Mouse (Mus musculus) kidney, embryonic 16.5 days (tissue): ENCODE data around the gene Gm20379. TPM values are rescaled to one million over a fixed set of nuclear protein-coding genes. Genes with fewer than 3 reads are reported as not detected.

ENCODE experiments used
- ATAC-seq: fragments of 200-750 bp; cut with Nextera tagmentation; 2 replicates; pipeline ENCODE4 v1.8.0; 2017; ENCODE audit warnings: moderate TSS enrichment; ENCODE audit not compliant: low FRiP score, low TSS enrichment
- H3K27ac ChIP-seq: fragments of 300-500 bp; sonication (generic); 2 replicates; pipeline ENCODE4 v1.5.1; 2014; ENCODE audit warnings: low read length
- H3K27me3 ChIP-seq: fragments of 300-500 bp; sonication (generic); 2 replicates; pipeline ENCODE4 v1.6.1; 2014; ENCODE audit warnings: low read length, control low read depth, mixed read lengths; ENCODE audit not compliant: insufficient read depth
- H3K36me3 ChIP-seq: fragments of 300-500 bp; sonication (generic); 2 replicates; pipeline ENCODE4 v1.6.1; 2014; ENCODE audit warnings: low read length, control low read depth, mixed read lengths; ENCODE audit not compliant: insufficient read depth
- H3K4me1 ChIP-seq: fragments of 300-500 bp; sonication (generic); 2 replicates; pipeline ENCODE4 v1.6.1; 2014; ENCODE audit warnings: low read length, control low read depth, mixed read lengths; ENCODE audit not compliant: insufficient read depth
- H3K4me2 ChIP-seq: fragments of 300-500 bp; sonication (generic); replicated peaks from 2 replicates; pipeline ENCODE4 v1.6.1; 2014; ENCODE audit warnings: low read depth, low read length
- H3K4me3 ChIP-seq: fragments of 300-500 bp; sonication (generic); 2 replicates; pipeline ENCODE4 v1.5.1; 2014; ENCODE audit warnings: mild to moderate bottlenecking, low read length
- H3K9ac ChIP-seq: fragments of 300-500 bp; sonication (generic); replicated peaks from 2 replicates; pipeline ENCODE4 v1.6.1; 2014; ENCODE audit warnings: low read length
- H3K9me3 ChIP-seq: fragments of 300-500 bp; sonication (generic); 2 replicates; pipeline ENCODE4 v1.6.1; 2016; ENCODE audit warnings: low read length, control low read depth
- WGBS: fragments of 180-500 bp; shearing (Covaris S2); extraction: QIAGEN DNeasy Blood & Tissue Kit; methylation state at CpG from one replicate; pipeline ENCODE4 v1.1.7; 2014; 5-methylcytosine and 5-hydroxymethylcytosine counted together
- polyA plus RNA-seq: library from polyadenylated mRNA; unstranded; fragments of >200 nt; fragmentation: Nextera tagmentation; extraction: Ambion mirVana; gene quantifications from 2 replicates; pipeline ENCODE4 v1.2.1, GENCODE M21; 2015

Gm20379 gene
- polyA plus RNA-seq, 1 experiment from 2014 or later = 1.2 TPM

GRCm38 (mm10) chr13:92330621-92331020 lies 24.8 kb downstream of the Gm20379 start:
- WGBS = 92% methylated on average over 3 of the region's 3 CpGs
- Histone ChIP-seq H3K4me1 (no peaks in the 10 kb centered on the region), H3K9ac (no peak overlapping the region), H3K27ac (no peak overlapping the region), H3K4me2 (no peak overlapping the region), H3K36me3 (0 out of 2 replicates have a peak, but pooled peaks cover 4% of the 10 kb centered on the region), H3K9me3 (no peaks in the 10 kb centered on the region), H3K4me3 (no peak overlapping the region), H3K27me3 (no peaks in the 10 kb centered on the region)
- ATAC-seq = no peak

GRCm38 (mm10) chr13:92332103-92332879 lies 26.5 kb downstream of the Gm20379 start:
- 80% methylated on average over 15 of the region's 15 CpGs for WGBS
- no peaks in the 10 kb centered on the region for H3K27me3 ChIP-seq
- ATAC-seq = no peak
- no peak overlapping the region for H3K4me3 ChIP-seq
- no peaks in the 10 kb centered on the region for H3K4me1 ChIP-seq
- no peak overlapping the region for H3K4me2 ChIP-seq
- H3K27ac ChIP-seq = no peak overlapping the region
- no peaks in the 10 kb centered on the region for H3K9me3 ChIP-seq
- 0 out of 2 replicates have a peak, but pooled peaks cover 6% of the 10 kb centered on the region for H3K36me3 ChIP-seq
- H3K9ac ChIP-seq = no peak overlapping the region

GRCm38 (mm10) chr13:92336857-92337256 lies 31.1 kb downstream of the Gm20379 start:
- Histone ChIP-seq H3K4me2 (no peak overlapping the region), H3K9ac (no peak overlapping the region), H3K36me3 (peaks cover 20% of the 10 kb centered on the region), H3K4me1 (no peaks in the 10 kb centered on the region), H3K27ac (no peak overlapping the region), H3K27me3 (no peaks in the 10 kb centered on the region), H3K4me3 (no peak overlapping the region), H3K9me3 (no peaks in the 10 kb centered on the region)
- ATAC-seq = no peak
- WGBS = 96% methylated on average over 1 of the region's 1 CpGs

- WGBS = 80% methylated on average over 6 of the region's 6 CpGs
- no peak for ATAC-seq
- Histone ChIP-seq H3K27me3 (no peaks in the 10 kb centered on the region), H3K9ac (no peak overlapping the region), H3K4me2 (no peak overlapping the region), H3K4me1 (no peaks in the 10 kb centered on the region), H3K36me3 (peaks cover 22% of the 10 kb centered on the region), H3K9me3 (no peaks in the 10 kb centered on the region), H3K4me3 (no peak overlapping the region), H3K27ac (no peak overlapping the region)
These were observed 32.1 kb downstream of the Gm20379 start for GRCm38 (mm10) chr13:92337773-92338462.

GRCm38 (mm10) chr13:92339787-92340186 lies 34.0 kb downstream of the Gm20379 start:
- no peak for ATAC-seq
- Histone ChIP-seq H3K27me3 (no peaks in the 10 kb centered on the region), H3K27ac (no peak overlapping the region), H3K9ac (no peak overlapping the region), H3K36me3 (peaks cover 36% of the 10 kb centered on the region), H3K4me3 (no peak overlapping the region), H3K4me1 (no peaks in the 10 kb centered on the region), H3K4me2 (no peak overlapping the region), H3K9me3 (no peaks in the 10 kb centered on the region)
- 83% methylated on average over 3 of the region's 3 CpGs for WGBS

GRCm38 (mm10) chr13:92344033-92344432 lies 38.3 kb downstream of the Gm20379 start:
- Histone ChIP-seq H3K4me3 (no peak overlapping the region), H3K36me3 (peaks cover 53% of the 10 kb centered on the region), H3K9ac (no peak overlapping the region), H3K4me2 (no peak overlapping the region), H3K4me1 (no peaks in the 10 kb centered on the region), H3K27ac (no peak overlapping the region), H3K27me3 (no peaks in the 10 kb centered on the region), H3K9me3 (no peaks in the 10 kb centered on the region)
- WGBS = 93% methylated on average over 8 of the region's 8 CpGs
- ATAC-seq = no peak

GRCm38 (mm10) chr13:92346338-92346737 lies 40.6 kb downstream of the Gm20379 start:
- Histone ChIP-seq H3K9me3 (no peaks in the 10 kb centered on the region), H3K4me2 (no peak overlapping the region), H3K4me3 (no peak overlapping the region), H3K4me1 (no peaks in the 10 kb centered on the region), H3K27ac (no peak overlapping the region), H3K9ac (no peak overlapping the region), H3K27me3 (no peaks in the 10 kb centered on the region), H3K36me3 (peaks cover 58% of the 10 kb centered on the region)
- peak; percentile 70; the same call in 1 of the 2 replicates for ATAC-seq
- 61% methylated on average over 5 of the region's 5 CpGs for WGBS

- ATAC-seq = no peak
- Histone ChIP-seq H3K4me3 (no peak overlapping the region), H3K9ac (no peak overlapping the region), H3K9me3 (no peaks in the 10 kb centered on the region), H3K36me3 (peaks cover 39% of the 10 kb centered on the region), H3K4me1 (peaks cover 18% of the 10 kb centered on the region; the same call in 1 of the 2 replicates), H3K4me2 (no peak overlapping the region), H3K27ac (no peak overlapping the region), H3K27me3 (no peaks in the 10 kb centered on the region)
- WGBS = 89% methylated on average over 6 of the region's 6 CpGs
These were observed 45.3 kb downstream of the Gm20379 start for GRCm38 (mm10) chr13:92351100-92351499.

- peak overlapping the region; percentile 62 for H3K27ac ChIP-seq
- WGBS = 12% methylated on average over 4 of the region's 4 CpGs
- H3K36me3 ChIP-seq = peaks cover 24% of the 10 kb centered on the region
- peak overlapping the region; percentile 80 for H3K4me3 ChIP-seq
- peak overlapping the region; percentile 87 for H3K9ac ChIP-seq
- peaks cover 26% of the 10 kb centered on the region; the same call in 1 of the 2 replicates for H3K4me1 ChIP-seq
- peak overlapping the region; percentile 90 for H3K4me2 ChIP-seq
- no peak for ATAC-seq
- H3K27me3 ChIP-seq = no peaks in the 10 kb centered on the region
- no peaks in the 10 kb centered on the region for H3K9me3 ChIP-seq
These were observed 48.2 kb downstream of the Gm20379 start for GRCm38 (mm10) chr13:92353956-92354355.
